Mouse (Mus musculus): Measurements from ENCODE around the gene Fam229b. TPM values are rescaled to one million over a fixed set of nuclear protein-coding genes. Genes with fewer than 3 reads are reported as not detected.

Gene Fam229b
- polyA plus RNA-seq, 1 experiment from 2014 or later = 34.3 TPM

- Histone ChIP-seq H3K9ac (no peak overlapping the region), H3K4me3 (no peak overlapping the region), H3K27me3 (replicated peaks) (no peaks in the 10 kb centered on the region), H3K9me3 (no peaks in the 10 kb centered on the region), H3K4me2 (no peak overlapping the region), H3K36me3 (replicated peaks) (no peaks in the 10 kb centered on the region), H3K4me1 (peaks cover 9% of the 10 kb centered on the region; the same call in 1 of the 2 replicates), H3K27ac (0 out of 2 replicates have a peak overlapping the region, but pooled peaks have one; percentile 27)
- ATAC-seq (replicated peaks) = peak; percentile 34; the same call in 1 of the 2 replicates
- 64% methylated on average over 10 of the region's 10 CpGs for WGBS
Observed at GRCm38 (mm10) chr10:39108837-39109488, 24.8 kb downstream of the Fam229b start.

GRCm38 (mm10) chr10:39106935-39107334 lies 26.8 kb downstream of the Fam229b start:
- ATAC-seq (replicated peaks) = no peak
- no peaks in the 10 kb centered on the region for H3K9me3 ChIP-seq
- H3K4me2 ChIP-seq = no peak overlapping the region
- peaks cover 9% of the 10 kb centered on the region; the same call in 1 of the 2 replicates for H3K4me1 ChIP-seq
- H3K9ac ChIP-seq = no peak overlapping the region
- H3K36me3 ChIP-seq (replicated peaks) = no peaks in the 10 kb centered on the region
- 22% methylated on average over 4 of the region's 4 CpGs for WGBS
- H3K27ac ChIP-seq = no peak overlapping the region
- no peak overlapping the region for H3K4me3 ChIP-seq
- no peaks in the 10 kb centered on the region for H3K27me3 ChIP-seq (replicated peaks)

- Histone ChIP-seq H3K4me3 (no peak overlapping the region), H3K27me3 (replicated peaks) (no peaks in the 10 kb centered on the region), H3K4me1 (peaks cover 9% of the 10 kb centered on the region; the same call in 1 of the 2 replicates), H3K9me3 (no peaks in the 10 kb centered on the region), H3K27ac (no peak overlapping the region), H3K36me3 (replicated peaks) (no peaks in the 10 kb centered on the region), H3K4me2 (no peak overlapping the region), H3K9ac (no peak overlapping the region)
- ATAC-seq (replicated peaks) = no peak
- 58% methylated on average over 3 of the region's 3 CpGs for WGBS
Observed at GRCm38 (mm10) chr10:39106413-39106812, 27.3 kb downstream of the Fam229b start.

GRCm38 (mm10) chr10:39104803-39105449 lies 28.8 kb downstream of the Fam229b start:
- no peak overlapping the region for H3K4me3 ChIP-seq
- no peak for ATAC-seq (replicated peaks)
- no peaks in the 10 kb centered on the region for H3K27me3 ChIP-seq (replicated peaks)
- no peaks in the 10 kb centered on the region for H3K36me3 ChIP-seq (replicated peaks)
- WGBS = 94% methylated on average over 8 of the region's 8 CpGs
- no peaks in the 10 kb centered on the region for H3K9me3 ChIP-seq
- no peak overlapping the region for H3K9ac ChIP-seq
- peaks cover 6% of the 10 kb centered on the region; the same call in 1 of the 2 replicates for H3K4me1 ChIP-seq
- H3K4me2 ChIP-seq = no peak overlapping the region
- no peak overlapping the region for H3K27ac ChIP-seq

- no peak overlapping the region for H3K27ac ChIP-seq
- H3K27me3 ChIP-seq (replicated peaks) = no peaks in the 10 kb centered on the region
- H3K9ac ChIP-seq = no peak overlapping the region
- no peaks in the 10 kb centered on the region for H3K36me3 ChIP-seq (replicated peaks)
- H3K4me2 ChIP-seq = no peak overlapping the region
- H3K4me1 ChIP-seq = no peaks in the 10 kb centered on the region
- H3K4me3 ChIP-seq = no peak overlapping the region
- H3K9me3 ChIP-seq = no peaks in the 10 kb centered on the region
- 92% methylated on average over 10 of the region's 10 CpGs for WGBS
- no peak for ATAC-seq (replicated peaks)
Observed at GRCm38 (mm10) chr10:39098746-39099145, 35.0 kb downstream of the Fam229b start.

- Histone ChIP-seq H3K4me3 (no peak overlapping the region), H3K9ac (no peak overlapping the region), H3K27me3 (replicated peaks) (no peaks in the 10 kb centered on the region), H3K9me3 (no peaks in the 10 kb centered on the region), H3K4me1 (no peaks in the 10 kb centered on the region), H3K27ac (no peak overlapping the region), H3K4me2 (no peak overlapping the region), H3K36me3 (replicated peaks) (no peaks in the 10 kb centered on the region)
- ATAC-seq (replicated peaks) = no peak
- WGBS = 81% methylated on average over 9 of the region's 9 CpGs
Observed at GRCm38 (mm10) chr10:39096981-39097380, 36.7 kb downstream of the Fam229b start.

- Histone ChIP-seq H3K4me3 (no peak overlapping the region), H3K27ac (no peak overlapping the region), H3K36me3 (replicated peaks) (no peaks in the 10 kb centered on the region), H3K9me3 (no peaks in the 10 kb centered on the region), H3K4me1 (no peaks in the 10 kb centered on the region), H3K9ac (no peak overlapping the region), H3K27me3 (replicated peaks) (no peaks in the 10 kb centered on the region), H3K4me2 (no peak overlapping the region)
- WGBS = 89% methylated on average over 4 of the region's 4 CpGs
- no peak for ATAC-seq (replicated peaks)
Observed at GRCm38 (mm10) chr10:39072048-39072447, 61.7 kb downstream of the Fam229b start.

Other genes starting within 250 kb of the Fam229b start
- gene Lama4, start 168.4 kb downstream of the Fam229b start, polyA plus RNA-seq (2015; fragmentation: Nextera tagmentation; extraction: Ambion mirVana) = 19.2 and 20.4 TPM in 2 replicates
- 9.2 TPM in 2 replicates for gene Tube1, start 62 bp upstream of the Fam229b start, polyA plus RNA-seq (2015; fragmentation: Nextera tagmentation; extraction: Ambion mirVana)
- 0.31 and 0.36 TPM in 2 replicates for gene Ccn6, start 29.9 kb upstream of the Fam229b start, polyA plus RNA-seq (2015; fragmentation: Nextera tagmentation; extraction: Ambion mirVana)
- gene Fyn, start 234.9 kb upstream of the Fam229b start, polyA plus RNA-seq (2015; fragmentation: Nextera tagmentation; extraction: Ambion mirVana) = 70.3 and 71.0 TPM in 2 replicates

Measured in midbrain, embryonic 15.5 days (tissue).